Mouse (Mus musculus) CD4-positive helper T cell, adult 2 months (primary cell): ENCODE measurements around the gene Unc119b.
A peak's percentile ranks its signal among the peaks of the same experiment; 100 is the strongest.
"Not testable (repeated sequence)": the region's sequence is repeated elsewhere in the genome, so short reads cannot be mapped to it uniquely, and the experiment has no call there.

Experiments
- DNase-seq: peaks from one replicate; pipeline ENCODE4 v3.0.0-alpha.2; 2012; ENCODE audit warnings: low read depth, missing footprints, low spot score

Unc119b gene

DNA sequence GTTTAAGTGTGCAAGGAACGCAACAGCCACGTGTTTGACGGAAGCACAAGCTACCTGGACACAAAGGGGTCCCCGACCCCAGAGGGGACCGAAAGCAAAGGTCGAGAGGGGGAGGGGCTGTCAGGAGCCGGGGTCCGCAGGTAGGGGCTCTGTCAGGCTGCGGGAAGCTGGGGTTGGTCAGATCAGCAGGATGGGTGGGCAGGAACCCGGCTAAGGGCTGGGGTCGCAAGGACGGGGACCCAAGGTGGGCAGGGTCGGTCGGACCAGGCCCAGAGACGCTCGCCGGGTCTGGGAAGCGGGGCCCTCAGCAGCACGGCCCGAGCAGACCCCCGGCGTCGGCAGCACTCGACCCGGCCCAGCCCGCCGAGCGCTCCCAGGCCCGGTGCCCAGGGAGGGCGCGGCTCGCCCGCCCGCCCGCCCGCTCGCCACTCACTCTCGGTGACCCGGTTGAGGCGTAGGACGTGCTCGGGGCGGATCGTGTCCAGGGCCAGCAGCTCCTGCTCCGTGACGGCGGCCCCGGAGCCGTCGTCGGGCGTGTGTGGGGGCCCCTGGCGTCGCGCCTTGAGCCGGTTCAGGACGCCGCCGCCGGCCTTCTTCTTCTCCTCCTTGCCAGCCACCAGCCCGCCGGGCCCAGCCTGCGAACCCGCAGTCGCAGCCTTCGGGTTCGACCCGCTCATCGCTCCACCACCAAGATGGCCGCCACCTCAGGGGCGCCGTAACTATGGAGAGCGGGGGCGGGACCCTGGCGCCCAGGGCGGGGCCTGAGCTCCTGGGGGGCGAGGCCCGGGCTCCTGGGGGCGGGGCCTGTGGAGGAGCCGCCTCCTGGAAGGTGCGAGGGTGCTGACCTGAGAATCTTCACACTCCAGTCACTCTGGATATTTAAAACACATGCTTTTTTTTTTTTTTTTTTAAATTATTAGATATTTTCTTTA is at the start of gene Unc119b:
Gene Unc119b (minus strand): TSS at position 742 of the 932 bp plus-strand sequence.
- peak; percentile 91 for DNase-seq

DNA sequence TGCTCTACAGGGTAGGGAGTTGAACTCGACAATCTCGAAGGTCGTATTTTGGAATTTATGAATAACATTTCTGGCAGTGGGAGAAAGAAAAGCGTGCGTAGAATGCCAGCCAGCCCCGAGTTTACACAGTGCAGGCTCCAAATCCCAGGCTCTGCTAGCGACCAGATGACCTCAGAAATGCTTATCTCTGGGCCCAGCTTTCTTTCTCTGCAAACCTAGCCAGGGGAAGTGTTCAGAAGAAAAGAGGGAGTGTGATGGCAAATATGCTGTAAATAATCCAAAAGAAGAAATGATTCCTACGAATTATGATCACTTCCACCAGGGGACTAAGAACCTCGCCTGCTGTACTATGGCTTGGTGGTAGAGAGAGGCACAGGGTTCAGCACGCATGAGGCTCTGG is 48.7 kb upstream of the Unc119b start:
- no peak for DNase-seq

DNA sequence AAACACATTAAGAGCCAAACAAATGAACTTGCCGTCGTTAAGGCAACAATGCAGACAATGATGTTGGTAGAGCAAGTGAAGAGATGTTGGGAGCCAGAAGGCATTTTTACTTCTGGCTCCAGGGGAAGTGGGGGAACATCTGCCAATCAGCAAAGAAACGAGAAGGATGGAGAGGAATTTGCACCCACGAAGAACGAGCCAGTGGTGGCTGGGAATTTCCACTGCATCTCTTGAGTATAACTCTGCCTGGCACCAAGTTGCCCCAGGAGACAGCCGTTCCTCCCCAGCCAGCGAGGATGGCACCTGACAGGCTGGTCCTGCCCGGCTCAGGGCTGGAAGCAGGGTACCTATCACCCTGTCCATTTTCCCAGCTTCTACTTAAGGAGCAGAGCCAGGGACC is 48.1 kb upstream of the Unc119b start:
- no peak for DNase-seq

DNA sequence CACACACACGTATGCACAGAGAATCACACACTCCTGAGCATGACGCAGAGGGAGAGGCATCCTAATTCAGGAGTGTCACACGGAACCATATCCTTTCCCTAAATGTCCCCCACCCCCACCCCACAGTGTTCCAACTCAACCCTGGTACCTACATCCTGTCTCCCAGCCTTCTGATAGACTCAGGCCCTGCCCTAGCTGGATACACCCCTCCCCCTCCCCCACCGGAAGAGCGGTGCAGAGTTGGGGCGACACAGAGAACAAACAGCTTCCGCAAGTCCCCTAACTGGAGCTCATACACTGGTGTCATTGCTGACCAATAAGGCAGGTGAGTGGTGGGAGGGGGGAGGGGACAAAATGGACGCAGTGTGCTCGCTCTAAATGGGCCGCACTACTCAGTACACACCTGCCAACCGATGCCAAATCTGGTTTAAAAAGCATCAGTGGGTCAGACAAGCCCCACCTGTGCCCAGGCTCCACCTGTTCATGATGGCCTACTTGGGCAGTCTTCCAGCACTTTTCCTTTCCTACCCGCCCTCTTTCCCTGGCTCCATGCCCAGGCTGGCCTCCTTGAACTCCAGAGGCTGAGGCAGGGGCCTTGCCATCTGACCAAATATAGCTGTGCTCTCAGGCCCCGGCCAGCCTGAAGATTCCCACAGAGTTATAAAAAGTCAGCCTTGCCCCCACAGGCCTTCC is 46.6 kb upstream of the Unc119b start:
- DNase-seq = peak; percentile 55

DNA sequence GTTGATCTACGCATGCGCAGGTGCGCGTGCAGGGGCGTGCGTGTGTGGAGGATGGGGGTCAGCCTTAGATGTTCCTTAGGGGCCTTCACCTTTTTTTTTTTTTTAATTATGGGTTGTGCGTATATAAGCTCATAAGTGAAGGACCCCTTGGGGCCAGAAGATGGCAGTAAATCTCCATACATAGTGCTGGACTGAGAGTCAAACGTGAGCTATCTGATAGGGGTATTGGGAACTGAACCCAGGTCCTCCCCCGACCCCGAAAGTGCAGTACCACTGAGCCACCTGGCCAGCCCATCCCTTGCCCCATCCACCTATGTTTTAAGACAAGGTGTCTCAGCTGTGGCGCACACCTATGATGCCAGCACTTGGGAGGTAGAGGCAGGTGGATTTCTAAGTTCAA is 44.8 kb upstream of the Unc119b start:
- DNase-seq = no peak

DNA sequence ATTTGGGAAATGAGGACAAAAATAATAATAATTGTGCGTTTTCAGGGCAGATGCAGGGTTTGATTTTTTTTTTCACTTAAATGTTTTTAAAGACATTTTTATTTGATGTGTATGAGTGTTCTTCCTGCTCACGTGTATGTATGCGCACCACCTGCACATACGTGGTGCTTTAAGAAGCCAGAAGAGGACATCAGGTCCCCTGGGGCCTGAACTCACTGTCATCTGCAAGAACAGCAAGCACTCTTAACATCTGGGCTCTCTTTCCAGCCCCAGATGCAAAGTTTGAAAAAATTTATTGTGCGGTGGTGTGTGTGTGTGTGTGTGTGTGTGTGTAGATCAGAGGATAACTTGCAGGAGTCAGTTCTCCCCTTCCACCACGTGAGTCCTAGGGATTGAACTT is 43.1 kb upstream of the Unc119b start:
- DNase-seq = no peak

DNA sequence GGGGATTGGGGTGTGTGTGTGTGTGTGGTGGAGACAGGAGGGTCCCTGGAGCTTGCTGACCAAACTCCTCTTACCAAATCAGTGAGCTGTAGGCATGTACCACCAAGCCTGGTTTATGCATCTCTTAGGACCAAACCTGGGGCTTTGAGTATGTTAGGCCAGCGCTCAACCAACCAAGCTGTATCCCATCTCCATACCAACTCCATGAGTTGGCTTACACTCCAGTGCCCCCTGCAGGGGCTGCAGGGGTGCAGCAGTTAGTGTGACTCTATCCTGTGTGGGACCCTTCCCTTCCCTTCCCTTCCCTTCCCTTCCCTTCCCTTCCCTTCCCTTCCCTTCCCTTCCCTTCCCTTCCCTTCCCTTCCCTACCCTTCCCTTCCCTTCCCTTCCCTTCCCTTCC is 39.8 kb upstream of the Unc119b start:
- DNase-seq = peak; percentile 40

DNA sequence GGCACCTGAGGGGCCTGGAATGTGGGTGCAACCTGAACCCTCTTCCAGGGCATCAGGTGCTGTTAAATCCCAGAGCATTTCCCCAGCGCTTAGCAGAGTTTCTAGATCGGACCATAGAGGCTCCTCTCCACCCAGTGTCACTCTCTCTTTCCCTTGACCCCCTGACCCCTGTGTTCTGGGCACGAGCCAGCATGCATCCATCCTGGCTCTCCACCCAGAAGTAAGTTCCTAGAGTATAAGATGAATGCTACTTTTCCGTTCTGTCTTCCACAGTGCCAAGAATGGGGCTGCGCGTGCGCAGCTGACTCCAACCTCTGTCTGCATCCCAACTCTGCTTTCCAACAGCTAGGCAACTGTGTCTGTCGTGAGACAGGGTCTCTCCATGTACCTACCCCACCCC is 35.4 kb upstream of the Unc119b start:
- DNase-seq = no peak

DNA sequence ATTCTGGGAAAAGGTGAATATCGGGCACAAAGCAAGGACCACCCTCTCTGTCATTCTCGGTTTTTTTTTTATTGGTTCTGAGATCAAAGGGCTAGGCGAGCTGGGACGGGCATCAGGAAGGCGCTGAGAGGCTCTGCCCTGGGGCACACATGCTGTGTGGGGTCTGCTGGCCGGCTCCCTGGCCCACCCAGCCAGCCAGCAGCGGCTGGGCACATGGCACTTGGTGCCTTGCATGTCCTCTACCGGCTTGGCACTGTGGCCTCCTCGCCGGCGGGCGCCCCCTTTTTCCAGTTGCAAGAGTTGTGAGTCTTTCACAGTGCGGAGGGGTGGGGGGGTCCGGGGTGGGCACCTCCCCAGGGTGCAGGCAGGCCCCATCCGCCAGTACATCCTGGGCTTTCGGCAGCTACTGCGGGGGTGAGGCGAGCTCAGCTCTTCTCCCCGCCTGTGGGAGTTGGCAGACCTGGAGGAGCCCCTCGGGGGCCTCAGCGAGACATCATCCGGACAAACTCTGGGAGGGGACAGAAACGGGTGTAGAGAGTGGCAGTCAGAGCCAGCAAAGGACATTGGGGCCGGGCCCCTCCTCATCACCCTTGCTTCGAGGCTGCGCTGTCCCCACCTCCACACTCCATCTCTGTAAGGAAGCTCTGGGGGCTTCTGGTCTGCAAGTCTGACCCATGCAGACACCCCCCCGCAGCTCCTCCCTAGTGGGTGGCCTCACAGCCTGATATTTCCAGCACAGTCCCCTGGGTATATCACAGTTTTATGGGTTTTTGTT is 34.1 kb upstream of the Unc119b start:
- DNase-seq = no peak

DNA sequence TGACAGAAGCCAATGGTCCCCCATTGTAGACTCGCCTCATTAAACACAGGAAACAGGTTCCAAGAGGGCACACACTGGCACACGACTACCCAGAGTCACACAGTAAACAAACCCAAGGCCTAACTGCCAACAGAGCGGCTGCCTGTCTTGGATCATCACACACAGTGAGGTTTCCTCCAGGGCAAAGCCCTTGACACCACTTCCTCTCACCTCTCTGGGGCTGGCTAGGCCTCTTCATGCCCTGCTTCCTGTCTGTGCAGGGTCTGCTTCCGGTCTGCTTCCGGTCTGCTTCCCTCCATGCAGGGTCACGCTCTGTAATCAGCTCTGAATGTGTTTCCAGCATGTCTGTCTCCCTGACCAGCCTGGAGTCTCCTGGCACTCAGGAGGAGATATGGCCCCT is 32.6 kb upstream of the Unc119b start:
- peak; percentile 79 for DNase-seq

DNA sequence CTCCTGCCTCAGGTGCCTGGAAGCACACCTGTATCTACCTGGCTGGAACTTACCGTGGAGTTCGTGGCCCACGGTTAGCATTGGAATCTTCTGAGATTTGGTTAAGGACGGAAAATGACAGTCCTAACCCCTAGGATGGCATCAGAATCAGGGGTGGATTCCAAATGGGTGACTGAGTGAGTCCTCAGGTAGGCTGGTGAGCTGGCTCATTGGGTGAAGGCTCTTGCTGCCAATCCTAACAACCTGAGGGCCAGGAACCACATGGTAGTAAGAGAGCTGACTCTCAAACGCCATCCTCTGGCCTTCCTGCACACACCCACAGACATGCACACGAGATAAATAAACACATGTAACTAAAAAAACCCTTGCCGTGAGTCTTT is 32.0 kb upstream of the Unc119b start:
- no peak for DNase-seq

DNA sequence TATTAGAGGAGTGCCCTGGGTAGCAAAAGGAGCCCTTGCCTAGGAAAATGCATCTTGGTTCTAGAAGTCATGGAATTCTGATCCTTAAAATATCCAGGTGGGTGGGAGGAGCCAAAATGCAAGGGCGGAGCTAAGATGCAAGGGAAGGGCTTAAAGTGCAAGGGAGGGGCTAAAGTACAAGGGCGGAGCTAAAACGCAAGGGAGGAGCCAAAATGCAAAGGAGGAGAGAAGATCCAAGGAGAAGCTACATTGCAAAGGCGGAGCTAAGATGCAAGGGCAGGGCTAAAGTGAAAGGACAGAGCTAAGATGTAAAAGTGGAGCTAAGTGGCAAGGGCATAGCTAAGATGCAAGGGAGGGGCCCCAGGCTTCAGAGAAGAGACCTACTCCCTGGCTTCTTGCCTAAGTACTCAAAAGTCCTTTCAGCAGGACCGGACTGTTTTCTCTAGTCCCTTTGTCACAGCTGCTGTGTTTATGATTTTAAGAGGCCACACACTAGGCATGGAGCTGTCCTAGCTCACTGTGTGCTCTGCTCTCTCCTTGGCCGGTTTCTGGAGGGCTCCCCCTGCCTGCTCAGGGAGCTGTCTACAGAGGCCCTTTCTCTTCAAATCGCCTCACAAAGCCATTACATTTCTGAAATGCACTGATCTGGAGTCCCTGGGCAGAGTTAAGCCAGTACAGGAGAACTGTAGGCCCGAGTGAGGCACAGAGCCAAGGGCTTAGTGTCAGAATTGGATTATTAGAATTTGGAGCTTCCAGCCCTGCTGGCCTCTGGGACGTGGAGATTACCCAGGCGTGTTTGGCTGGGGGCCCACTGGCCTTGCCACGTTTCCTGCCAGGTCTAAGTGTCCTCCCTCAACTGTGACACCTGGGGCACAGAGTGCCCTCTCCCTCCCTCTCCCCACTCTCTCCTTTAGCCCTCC is 31.4 kb upstream of the Unc119b start:
- peak; percentile 23 for DNase-seq

DNA sequence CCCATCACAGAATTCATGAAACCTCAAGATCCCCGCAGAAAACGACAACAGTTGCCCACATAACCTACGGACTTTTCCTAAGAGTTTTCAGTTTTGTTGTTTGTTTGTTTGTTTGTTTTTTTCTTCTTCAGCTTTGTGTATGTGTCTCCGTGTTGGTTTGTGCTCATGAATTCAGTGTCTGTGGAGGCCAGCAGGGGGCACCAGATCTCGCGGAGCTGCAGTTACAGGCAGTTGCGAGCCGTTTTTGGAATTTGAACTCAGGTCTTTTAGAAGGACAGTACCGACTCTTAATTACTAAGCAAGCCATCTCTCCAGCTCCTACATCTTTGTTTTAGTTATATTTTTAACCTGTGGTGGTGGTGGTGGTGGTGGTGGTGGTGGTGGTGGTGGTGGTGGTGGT is 30.6 kb upstream of the Unc119b start:
- DNase-seq = peak; percentile 28

DNA sequence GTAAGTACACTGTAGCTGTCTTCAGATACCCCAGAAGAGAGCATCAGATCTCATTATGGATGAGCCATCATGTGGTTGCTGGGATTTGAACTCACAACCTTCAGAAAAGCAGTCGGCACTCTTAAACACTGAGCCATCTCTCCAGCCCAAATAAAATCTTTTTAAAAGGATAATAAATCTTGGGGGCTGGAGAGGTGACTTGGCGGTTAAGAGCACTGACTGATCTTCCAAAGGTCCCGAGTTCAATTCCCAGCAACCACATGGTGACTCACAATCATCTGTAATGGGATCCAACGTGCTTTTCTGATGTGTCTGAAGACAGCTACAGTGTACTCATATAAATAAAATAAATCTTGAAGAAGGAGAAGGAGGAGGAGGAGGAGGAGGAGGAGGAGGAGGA is 29.7 kb upstream of the Unc119b start:
- not testable (repeated sequence) for DNase-seq

DNA sequence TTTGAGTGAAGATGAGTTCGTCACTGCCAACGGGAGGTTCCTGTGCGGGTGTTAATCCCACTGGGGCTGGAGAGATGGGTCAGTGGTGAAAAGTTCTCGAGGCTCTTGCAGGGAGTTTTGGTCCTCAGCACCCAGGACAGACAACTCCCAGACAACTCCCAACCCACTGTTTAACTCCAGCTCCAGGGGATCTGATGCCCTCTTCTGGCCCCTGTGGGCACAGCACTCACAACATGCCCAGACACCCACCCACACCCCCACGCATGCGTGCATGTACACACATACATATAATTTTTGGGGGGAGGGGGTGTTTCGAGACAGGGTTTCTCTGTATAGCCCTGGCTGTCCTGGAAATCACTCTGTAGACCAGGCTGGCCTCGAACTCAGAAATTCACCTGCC is 28.8 kb upstream of the Unc119b start:
- peak; percentile 64 for DNase-seq

DNA sequence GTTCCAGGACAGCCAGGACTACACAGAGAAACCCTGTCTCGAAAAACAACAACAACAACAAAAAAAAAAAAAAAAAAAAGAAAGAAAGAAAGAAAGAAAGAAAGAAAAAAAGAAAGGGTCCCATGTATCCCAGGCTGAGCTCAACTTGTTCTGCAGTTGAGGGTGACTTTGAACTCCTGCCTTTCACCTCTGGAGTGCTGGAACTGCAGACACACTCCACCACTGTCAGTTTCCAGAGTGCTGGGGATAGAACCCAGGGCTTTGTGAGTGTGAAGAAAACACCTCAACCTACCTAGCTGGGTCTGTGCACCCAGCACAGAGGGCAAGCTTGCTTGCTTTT is 27.1 kb upstream of the Unc119b start:
- not testable (repeated sequence) for DNase-seq

DNA sequence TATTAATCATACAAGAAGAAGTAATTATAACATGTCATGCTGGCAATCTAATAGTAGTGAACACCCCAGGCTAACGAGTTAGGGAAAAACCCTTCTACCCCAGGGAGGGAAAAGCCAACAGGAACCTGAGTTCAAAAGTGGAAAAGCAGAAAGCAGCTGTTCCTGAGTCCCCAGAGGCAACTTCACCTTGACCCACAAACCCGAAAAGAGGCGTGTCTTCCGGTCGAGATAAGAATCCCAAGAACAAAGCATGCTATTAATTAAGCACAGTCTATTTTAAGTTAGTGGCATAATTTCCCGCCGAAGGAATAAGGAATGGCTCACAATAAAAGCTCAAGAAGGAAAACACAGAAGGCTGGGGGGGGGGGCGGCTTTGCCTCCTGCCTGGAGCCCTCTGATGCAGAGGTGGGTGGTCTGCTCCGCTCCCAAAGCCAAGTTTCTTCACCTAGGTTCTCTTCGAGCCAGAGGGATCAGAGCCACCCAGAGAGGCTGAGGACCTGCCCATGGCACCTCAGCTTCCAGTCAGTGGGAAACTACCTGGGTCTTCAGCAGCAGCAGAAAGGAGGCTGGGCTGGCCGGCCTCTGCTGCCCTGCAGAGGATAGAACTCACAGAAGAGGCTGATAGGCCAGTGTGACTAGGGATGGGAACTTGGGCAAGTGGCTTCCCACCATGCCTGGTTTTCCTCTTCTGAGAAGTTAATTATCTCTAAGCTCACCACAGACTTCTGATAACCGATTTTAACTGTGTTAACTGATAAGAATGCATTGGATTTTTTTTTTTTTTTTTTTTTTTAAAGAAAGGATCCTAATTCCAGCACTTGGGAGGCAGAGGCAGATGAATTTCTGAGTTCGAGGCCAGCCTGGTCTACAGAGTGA is 26.5 kb upstream of the Unc119b start:
- peak; percentile 51 for DNase-seq

DNA sequence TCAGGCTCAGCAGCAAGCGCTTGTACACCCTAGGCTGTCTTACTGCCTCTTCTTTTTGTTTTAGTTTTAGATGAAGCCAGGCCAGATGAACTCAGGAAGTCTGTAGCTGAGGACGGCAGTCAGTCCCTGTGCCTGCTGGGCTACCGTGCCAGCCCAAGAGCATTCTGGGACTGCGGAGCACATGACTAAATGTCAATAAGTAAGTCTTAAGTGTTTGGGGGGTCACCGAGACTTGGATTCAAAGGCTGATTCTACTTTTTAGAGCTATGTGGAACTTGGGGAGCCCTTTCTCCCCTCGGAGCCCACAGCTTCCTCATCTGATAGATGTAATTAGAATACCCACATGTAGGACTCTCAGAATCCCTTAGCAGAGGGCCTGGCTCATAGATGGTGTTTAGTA is 25.9 kb upstream of the Unc119b start:
- peak; percentile 28 for DNase-seq

DNA sequence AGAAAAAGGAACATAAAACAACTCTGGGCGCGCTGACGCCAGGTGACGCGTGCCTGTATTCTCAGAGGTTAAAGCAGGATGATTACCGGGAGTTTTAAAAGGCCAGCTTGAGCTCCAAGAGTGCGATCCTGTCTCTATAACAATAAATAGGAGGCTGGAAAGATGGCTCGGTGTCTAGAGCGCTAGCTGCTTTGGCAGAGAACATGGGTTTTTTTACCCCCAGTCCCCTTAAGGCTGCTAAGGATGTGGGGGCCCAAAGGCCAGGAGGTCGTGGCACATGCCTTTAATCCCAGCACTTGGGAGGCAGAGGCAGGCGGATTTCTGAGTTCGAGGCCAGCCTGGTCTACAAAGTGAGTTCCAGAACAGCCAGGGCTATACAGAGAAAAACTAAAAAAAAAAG is 24.4 kb upstream of the Unc119b start:
- DNase-seq = no peak
